Mouse (Mus musculus) megakaryocyte-erythroid progenitor cell, adult 5 weeks (primary cell): Measurements from ENCODE around the gene Hp1bp3. TPM values are rescaled to one million over a fixed set of nuclear protein-coding genes. Genes with fewer than 3 reads are reported as not detected.

ENCODE experiments used
- polyA plus RNA-seq: library from polyadenylated mRNA; stranded (reverse); fragments of >175 nt; gene quantifications from 2 replicates; pipeline ENCODE4 v1.2.3, GENCODE M21; 2012

The Hp1bp3 gene
- 82.6 and 101 TPM in 2 replicates for polyA plus RNA-seq

GRCm38 (mm10) chr4:138216200-138216890, at the start of gene Hp1bp3:
Gene Hp1bp3 (plus strand): TSS chr4:138216296.

GRCm38 (mm10) chr4:138250088-138250960, 34.2 kb downstream of the Hp1bp3 start, which contains the start of the genes Sh2d5 and Kif17:
Gene Sh2d5 (plus strand): TSS chr4:138250403.
Gene Kif17 (plus strand): TSS chr4:138250435.

Other genes with a start within 250 kb of the Hp1bp3 start
- 81.1 and 118 TPM in 2 replicates for gene Eif4g3, start 223.3 kb upstream of the Hp1bp3 start, polyA plus RNA-seq
- gene Sh2d5, start 34.1 kb downstream of the Hp1bp3 start, polyA plus RNA-seq: 58.2 and 65.0 TPM in 2 replicates
- gene Kif17, start 34.1 kb downstream of the Hp1bp3 start, polyA plus RNA-seq: 10.1 and 15.7 TPM in 2 replicates
- 223 and 304 TPM in 2 replicates for gene Ddost, start 88.4 kb downstream of the Hp1bp3 start, polyA plus RNA-seq
- gene Pink1, start 110.0 kb downstream of the Hp1bp3 start, polyA plus RNA-seq: 96.7 and 103 TPM in 2 replicates
- gene Cda, start 151.7 kb downstream of the Hp1bp3 start, polyA plus RNA-seq: 0.13 TPM in 1 of 2 replicates, not detected in the other
- 0.05 and 0.06 TPM in 2 replicates for gene Fam43b, start 180.2 kb downstream of the Hp1bp3 start, polyA plus RNA-seq
- 29.0 and 37.7 TPM in 2 replicates for gene Mul1, start 218.4 kb downstream of the Hp1bp3 start, polyA plus RNA-seq
- 1.1 TPM in 2 replicates for gene Camk2n1, start 238.0 kb downstream of the Hp1bp3 start, polyA plus RNA-seq